Mouse (Mus musculus) forebrain, embryonic 13.5 days (tissue): Measurements from ENCODE around the gene Zfp37. TPM values are rescaled to one million over a fixed set of nuclear protein-coding genes. Genes with fewer than 3 reads are reported as not detected.

ENCODE experiments used
- ATAC-seq: fragments of 200-750 bp; cut with Nextera tagmentation; 2 replicates; pipeline ENCODE4 v1.8.0; 2017
- H3K27ac ChIP-seq: fragments of 300-500 bp; sonication (generic); 2 replicates; pipeline ENCODE4 v1.5.1; 2015; ENCODE audit warnings: inconsistent platforms, mild to moderate bottlenecking, moderate library complexity
- H3K27me3 ChIP-seq: fragments of 300-500 bp; sonication (generic); 2 replicates; pipeline ENCODE4 v1.6.1; 2015; ENCODE audit warnings: mild to moderate bottlenecking, inconsistent platforms
- H3K36me3 ChIP-seq: fragments of 300-500 bp; sonication (generic); 2 replicates; pipeline ENCODE4 v1.6.1; 2015; ENCODE audit warnings: mild to moderate bottlenecking, inconsistent platforms; ENCODE audit not compliant: poor library complexity, severe bottlenecking
- H3K4me1 ChIP-seq: fragments of 300-500 bp; sonication (generic); 2 replicates; pipeline ENCODE4 v1.6.1; 2015; ENCODE audit warnings: inconsistent platforms
- H3K4me2 ChIP-seq: fragments of 300-500 bp; sonication (generic); 2 replicates; pipeline ENCODE4 v1.6.1; 2015; ENCODE audit warnings: inconsistent platforms, mild to moderate bottlenecking, moderate library complexity
- H3K4me3 ChIP-seq: fragments of 300-500 bp; sonication (generic); 2 replicates; pipeline ENCODE4 v1.5.1; 2015; ENCODE audit warnings: mild to moderate bottlenecking, inconsistent platforms
- H3K9ac ChIP-seq: fragments of 300-500 bp; sonication (generic); 2 replicates; pipeline ENCODE4 v1.6.1; 2015; ENCODE audit warnings: mild to moderate bottlenecking, inconsistent platforms
- H3K9me3 ChIP-seq: fragments of 300-500 bp; sonication (generic); replicated peaks from 2 replicates; pipeline ENCODE4 v1.6.1; 2016; ENCODE audit warnings: inconsistent platforms
- WGBS: fragments of 180-500 bp; shearing (Covaris S2); methylation state at CpG from one replicate; pipeline ENCODE4 v1.1.7; 2015; 5-methylcytosine and 5-hydroxymethylcytosine counted together
- polyA plus RNA-seq: library from polyadenylated mRNA; unstranded; fragments of >200 nt; fragmentation: Nextera tagmentation; extraction: Ambion mirVana; gene quantifications from 2 replicates; pipeline ENCODE4 v1.2.1, GENCODE M21; 2015

Zfp37 gene
- polyA plus RNA-seq, 1 experiment from 2014 or later: 20.5 TPM

GRCm38 (mm10) chr4:62256931-62257330 lies 26.1 kb upstream of the Zfp37 start:
- WGBS: 38% methylated on average over 8 of the region's 8 CpGs
- H3K36me3 ChIP-seq: no peaks in the 10 kb centered on the region
- no peaks in the 10 kb centered on the region for H3K9me3 ChIP-seq
- H3K9ac ChIP-seq: no peak overlapping the region
- H3K27me3 ChIP-seq: no peaks in the 10 kb centered on the region
- no peak for ATAC-seq
- H3K4me3 ChIP-seq: no peak overlapping the region
- no peaks in the 10 kb centered on the region for H3K4me1 ChIP-seq
- no peak overlapping the region for H3K4me2 ChIP-seq
- no peak overlapping the region for H3K27ac ChIP-seq

DNA sequence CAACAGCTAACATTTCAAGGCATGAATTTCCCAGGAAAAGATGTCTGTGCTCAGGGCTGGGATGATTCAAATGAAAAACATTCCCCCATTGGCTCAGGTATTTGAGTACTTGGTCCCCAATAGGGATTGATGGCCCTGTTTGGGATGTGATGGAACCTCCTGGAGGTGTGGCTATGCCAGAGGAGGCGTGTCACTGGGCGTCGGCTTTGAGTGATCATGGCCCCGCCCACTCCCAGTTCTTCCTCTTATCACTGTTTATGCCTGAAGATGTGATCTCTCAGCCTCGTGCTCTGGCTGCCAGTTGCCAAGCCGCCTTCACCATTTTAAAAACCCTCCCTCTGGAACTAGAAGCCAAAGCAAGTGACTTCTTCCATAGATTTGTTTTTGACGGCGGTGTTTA lies 23.7 kb upstream of the Zfp37 start:
- Histone ChIP-seq H3K9ac (no peak overlapping the region), H3K27me3 (no peaks in the 10 kb centered on the region), H3K4me2 (no peak overlapping the region), H3K4me1 (no peaks in the 10 kb centered on the region), H3K27ac (no peak overlapping the region), H3K9me3 (no peaks in the 10 kb centered on the region), H3K36me3 (no peaks in the 10 kb centered on the region), H3K4me3 (no peak overlapping the region)
- WGBS: 79% methylated on average over 8 of the region's 8 CpGs
- ATAC-seq: no peak

DNA sequence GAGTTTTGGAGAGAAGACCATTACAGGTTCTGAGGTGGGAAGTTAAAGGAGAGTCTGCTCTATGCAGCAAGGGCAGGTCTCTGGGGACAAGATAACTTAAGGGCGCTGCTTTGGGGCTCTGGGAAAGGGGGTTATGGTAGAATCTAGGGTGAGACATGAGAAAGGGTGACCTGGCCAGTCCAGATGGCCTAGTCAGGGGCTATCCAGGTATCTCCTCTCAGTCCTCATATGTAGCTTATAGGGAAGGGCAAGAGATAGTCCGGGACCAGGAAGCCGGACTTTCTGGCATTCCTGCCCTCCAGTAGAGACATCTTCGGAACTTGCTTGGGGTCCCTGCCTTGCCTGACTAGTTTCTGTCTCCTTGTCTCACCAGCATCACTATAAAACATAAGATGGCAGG lies 20.9 kb upstream of the Zfp37 start:
- Histone ChIP-seq H3K4me1 (no peaks in the 10 kb centered on the region), H3K36me3 (no peaks in the 10 kb centered on the region), H3K27ac (no peak overlapping the region), H3K9ac (no peak overlapping the region), H3K4me2 (no peak overlapping the region), H3K27me3 (no peaks in the 10 kb centered on the region), H3K4me3 (no peak overlapping the region), H3K9me3 (no peaks in the 10 kb centered on the region)
- 92% methylated on average over 4 of the region's 4 CpGs for WGBS
- ATAC-seq: no peak

DNA sequence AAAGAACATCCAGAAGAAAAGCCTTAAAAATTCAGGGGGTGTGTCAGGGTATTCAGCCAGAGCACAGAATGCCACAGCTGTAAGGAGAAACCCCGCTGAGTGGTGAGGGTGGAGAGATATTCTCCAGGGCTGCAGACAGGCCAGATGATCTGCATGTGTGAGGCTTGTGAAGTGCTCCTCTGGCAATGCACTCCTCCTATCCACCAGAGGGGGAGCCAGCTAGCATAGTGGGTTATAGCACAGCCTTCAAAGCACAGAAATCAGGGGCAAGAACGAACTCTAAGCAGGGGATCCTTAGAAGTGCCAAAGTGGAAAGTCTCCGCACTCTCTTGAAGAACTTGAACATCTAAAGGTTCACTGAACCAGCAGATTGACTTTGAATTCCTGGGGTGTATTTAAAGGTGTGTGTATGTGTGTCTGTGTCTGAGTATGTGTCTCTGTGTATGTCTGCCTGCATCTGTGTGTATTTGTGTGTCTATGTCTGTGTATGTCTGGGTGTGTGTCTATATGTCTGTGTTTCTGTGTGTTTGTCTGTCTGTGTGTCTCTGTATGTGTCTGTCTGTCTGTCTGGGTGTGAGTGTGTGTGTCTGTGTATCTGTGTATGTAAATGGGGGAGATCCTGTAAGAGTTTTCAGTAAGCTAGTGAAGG lies 20.2 kb upstream of the Zfp37 start:
- 35% methylated on average over 3 of the region's 3 CpGs for WGBS

GRCm38 (mm10) chr4:62248328-62248727 lies 17.5 kb upstream of the Zfp37 start:
- no peaks in the 10 kb centered on the region for H3K36me3 ChIP-seq
- WGBS: 52% methylated on average over 4 of the region's 4 CpGs
- no peak overlapping the region for H3K4me3 ChIP-seq
- no peak overlapping the region for H3K9ac ChIP-seq
- H3K27me3 ChIP-seq: no peaks in the 10 kb centered on the region
- H3K27ac ChIP-seq: no peak overlapping the region
- no peaks in the 10 kb centered on the region for H3K9me3 ChIP-seq
- no peaks in the 10 kb centered on the region for H3K4me1 ChIP-seq
- ATAC-seq: no peak
- H3K4me2 ChIP-seq: no peak overlapping the region

More for the DNA sequence above, 20.2 kb upstream of the Zfp37 start:
- Histone ChIP-seq H3K4me1 (no peaks in the 10 kb centered on the region), H3K36me3 (no peaks in the 10 kb centered on the region), H3K9me3 (no peaks in the 10 kb centered on the region), H3K9ac (no peak overlapping the region), H3K27ac (no peak overlapping the region), H3K4me2 (no peak overlapping the region), H3K4me3 (no peak overlapping the region), H3K27me3 (no peaks in the 10 kb centered on the region)
- ATAC-seq: no peak

GRCm38 (mm10) chr4:62240586-62240985 lies 9.7 kb upstream of the Zfp37 start:
- 64% methylated on average over 6 of the region's 6 CpGs for WGBS
- no peak overlapping the region for H3K4me2 ChIP-seq
- no peak overlapping the region for H3K27ac ChIP-seq
- H3K27me3 ChIP-seq: no peaks in the 10 kb centered on the region
- H3K4me3 ChIP-seq: no peak overlapping the region
- no peaks in the 10 kb centered on the region for H3K9me3 ChIP-seq
- no peaks in the 10 kb centered on the region for H3K4me1 ChIP-seq
- ATAC-seq: no peak
- no peak overlapping the region for H3K9ac ChIP-seq
- H3K36me3 ChIP-seq: no peaks in the 10 kb centered on the region

DNA sequence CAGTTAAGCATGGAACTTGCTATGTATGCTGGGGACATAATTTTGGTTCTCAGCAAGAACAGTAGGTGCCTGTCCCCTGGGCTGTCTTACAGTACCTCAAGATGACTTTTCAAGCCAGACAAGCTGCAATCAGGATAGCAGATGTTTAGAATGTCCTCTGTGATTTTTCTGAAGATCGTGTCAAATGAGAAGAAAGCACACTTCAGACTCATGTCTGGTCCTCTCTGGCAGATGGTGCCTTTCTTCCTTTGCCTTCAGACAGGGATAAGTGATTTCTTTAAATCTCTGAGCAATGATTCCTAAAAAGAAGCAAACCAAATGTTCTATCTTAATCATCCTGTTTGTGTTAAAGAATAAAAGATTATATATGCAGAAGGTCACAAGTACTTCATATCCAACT lies 694 bp downstream of the Zfp37 start:
- no peak for ATAC-seq
- Histone ChIP-seq H3K4me1 (no peaks in the 10 kb centered on the region), H3K9me3 (no peaks in the 10 kb centered on the region), H3K4me3 (no peak overlapping the region), H3K36me3 (no peaks in the 10 kb centered on the region), H3K4me2 (no peak overlapping the region), H3K27me3 (no peaks in the 10 kb centered on the region), H3K27ac (no peak overlapping the region), H3K9ac (no peak overlapping the region)
- 75% methylated on average over 1 of the region's 1 CpGs for whole genome bisulfite sequencing

- no peak overlapping the region for H3K9ac ChIP-seq
- WGBS: 91% methylated on average over 7 of the region's 7 CpGs
- H3K4me2 ChIP-seq: no peak overlapping the region
- no peak overlapping the region for H3K27ac ChIP-seq
- H3K9me3 ChIP-seq: no peaks in the 10 kb centered on the region
- no peaks in the 10 kb centered on the region for H3K27me3 ChIP-seq
- H3K4me3 ChIP-seq: no peak overlapping the region
- no peaks in the 10 kb centered on the region for H3K36me3 ChIP-seq
- ATAC-seq: no peak
- no peaks in the 10 kb centered on the region for H3K4me1 ChIP-seq
Measured at GRCm38 (mm10) chr4:62229448-62229847, 1.4 kb downstream of the Zfp37 start.

GRCm38 (mm10) chr4:62228391-62228790 lies 2.5 kb downstream of the Zfp37 start:
- no peak overlapping the region for H3K4me3 ChIP-seq
- H3K27ac ChIP-seq: no peak overlapping the region
- WGBS: 51% methylated on average over 10 of the region's 10 CpGs
- no peaks in the 10 kb centered on the region for H3K9me3 ChIP-seq
- H3K27me3 ChIP-seq: no peaks in the 10 kb centered on the region
- no peak overlapping the region for H3K4me2 ChIP-seq
- no peaks in the 10 kb centered on the region for H3K36me3 ChIP-seq
- no peak overlapping the region for H3K9ac ChIP-seq
- no peaks in the 10 kb centered on the region for H3K4me1 ChIP-seq
- no peak for ATAC-seq

- H3K4me1 ChIP-seq: peaks cover 6% of the 10 kb centered on the region
- no peak for ATAC-seq
- WGBS: 80% methylated on average over 2 of the region's 2 CpGs
- no peaks in the 10 kb centered on the region for H3K36me3 ChIP-seq
- H3K27ac ChIP-seq: no peak overlapping the region
- H3K4me2 ChIP-seq: no peak overlapping the region
- H3K4me3 ChIP-seq: no peak overlapping the region
- H3K9ac ChIP-seq: no peak overlapping the region
- H3K27me3 ChIP-seq: no peaks in the 10 kb centered on the region
- H3K9me3 ChIP-seq: 0 out of 2 replicates have a peak, but pooled peaks cover 6% of the 10 kb centered on the region
Measured at GRCm38 (mm10) chr4:62213490-62213889, 17.4 kb downstream of the Zfp37 start.

DNA sequence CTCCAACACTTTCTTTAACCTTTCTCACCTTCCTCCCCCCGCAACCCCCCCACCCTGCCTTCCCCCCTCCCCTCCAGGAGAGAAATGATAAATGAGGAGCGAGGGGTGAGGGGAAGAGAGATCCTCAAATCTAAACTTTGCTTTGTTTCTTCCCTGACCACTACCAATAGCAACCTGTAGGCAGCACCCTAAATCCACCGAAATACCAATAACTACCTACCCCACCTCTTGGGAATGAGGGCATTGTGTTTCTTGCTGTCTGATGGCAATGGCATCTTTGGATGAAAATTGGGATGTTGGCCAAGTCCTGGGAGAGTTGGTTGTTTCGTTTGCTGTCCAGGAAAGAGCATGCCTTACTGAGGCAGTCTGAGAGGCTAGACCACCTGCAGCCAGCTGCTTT lies 20.8 kb downstream of the Zfp37 start:
- WGBS: 50% methylated on average over 4 of the region's 4 CpGs
- H3K27me3 ChIP-seq: no peaks in the 10 kb centered on the region
- no peak overlapping the region for H3K4me2 ChIP-seq
- H3K9me3 ChIP-seq: 0 out of 2 replicates have a peak, but pooled peaks cover 5% of the 10 kb centered on the region
- no peak for ATAC-seq
- peaks cover 17% of the 10 kb centered on the region for H3K4me1 ChIP-seq
- peaks cover 4% of the 10 kb centered on the region; the same call in 1 of the 2 replicates for H3K36me3 ChIP-seq
- H3K9ac ChIP-seq: no peak overlapping the region
- H3K27ac ChIP-seq: no peak overlapping the region
- H3K4me3 ChIP-seq: no peak overlapping the region

GRCm38 (mm10) chr4:62208696-62209380 lies 22.0 kb downstream of the Zfp37 start:
- Histone ChIP-seq H3K9me3 (0 out of 2 replicates have a peak, but pooled peaks cover 5% of the 10 kb centered on the region), H3K4me2 (peak overlapping the region; percentile 65), H3K27me3 (no peaks in the 10 kb centered on the region), H3K36me3 (peaks cover 14% of the 10 kb centered on the region), H3K27ac (peak overlapping the region; percentile 90), H3K9ac (peak overlapping the region; percentile 87), H3K4me1 (peaks cover 17% of the 10 kb centered on the region), H3K4me3 (peak overlapping the region; percentile 68)
- peak; percentile 48 for ATAC-seq
- 5% methylated on average over 19 of the region's 19 CpGs for WGBS
